Mouse (Mus musculus) ovary, postnatal 14 days (tissue): ENCODE measurements around the gene Nr3c2.

Source experiments
- DNase-seq: peaks from one replicate; pipeline ENCODE4 v3.0.0; 2022; ENCODE audit warnings: low spot score

Gene Nr3c2

DNA sequence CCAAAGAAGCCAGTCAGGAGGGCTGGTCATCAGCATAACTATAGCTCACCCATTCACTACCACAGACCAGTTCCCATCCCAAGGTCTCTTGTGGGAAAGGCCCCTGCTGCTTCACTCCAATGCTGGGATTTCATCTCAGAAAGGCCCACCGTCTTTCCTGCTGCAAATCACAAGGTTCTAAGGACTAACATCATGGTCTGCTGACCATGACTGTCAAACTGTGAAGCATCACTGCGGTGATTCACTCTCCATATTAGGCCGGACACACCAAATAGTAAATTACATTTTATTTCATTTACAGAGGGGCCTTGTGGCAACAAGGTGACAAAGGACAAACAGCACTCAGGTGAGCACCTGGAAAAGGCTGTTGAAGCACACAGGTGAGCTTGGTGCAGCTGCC lies 350.9 kb downstream of the Nr3c2 start:
- DNase-seq, result no peak

DNA sequence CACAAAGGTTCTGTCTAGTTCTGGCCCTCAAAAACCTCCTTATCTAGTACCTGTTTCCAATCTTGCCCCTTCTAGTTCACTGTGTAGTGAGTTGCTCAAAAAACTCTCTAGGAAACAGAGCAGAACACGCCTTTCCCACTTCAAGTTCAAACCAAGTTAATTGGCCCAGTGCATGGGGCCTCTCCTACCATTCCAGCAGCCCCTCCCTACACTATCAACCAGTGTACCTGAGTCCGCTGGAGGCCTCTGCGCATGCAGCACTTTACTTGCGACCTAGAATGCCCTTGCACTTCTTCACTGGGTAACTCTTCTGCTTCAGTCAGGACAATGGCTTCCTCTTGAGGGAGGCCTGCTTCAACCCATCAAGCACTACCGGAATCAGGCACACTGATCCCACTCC lies 351.9 kb downstream of the Nr3c2 start:
- no peak for DNase-seq

DNA sequence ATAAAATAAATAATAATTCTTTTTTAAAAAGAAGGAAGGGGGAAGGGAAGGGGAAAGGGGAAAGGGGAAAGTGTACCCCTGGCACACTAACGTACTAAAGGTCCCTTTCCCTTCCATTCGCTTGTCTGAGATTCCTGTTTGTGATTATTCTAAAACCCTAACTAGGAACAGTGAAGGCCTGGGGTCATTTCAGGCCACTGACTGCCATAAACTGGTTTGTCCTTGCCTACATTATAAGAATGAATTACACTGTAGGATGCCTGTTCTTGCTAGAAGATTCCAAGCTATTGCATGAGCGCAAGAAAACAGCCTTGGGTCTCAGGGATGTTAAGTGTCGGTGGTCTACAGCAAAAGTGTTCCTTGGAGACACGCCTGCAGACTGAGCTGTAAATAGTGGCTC lies 355.2 kb downstream of the Nr3c2 start:
- no peak for DNase-seq

GRCm38 (mm10) chr8:77256450-77257084 lies 357.3 kb downstream of the Nr3c2 start:
- DNase-seq, result no peak

- no peak for DNase-seq
Measured at GRCm38 (mm10) chr8:77257085-77257451, 357.8 kb downstream of the Nr3c2 start.

GRCm38 (mm10) chr8:77261215-77261614 lies 362.0 kb downstream of the Nr3c2 start:
- DNase-seq, result no peak

DNA sequence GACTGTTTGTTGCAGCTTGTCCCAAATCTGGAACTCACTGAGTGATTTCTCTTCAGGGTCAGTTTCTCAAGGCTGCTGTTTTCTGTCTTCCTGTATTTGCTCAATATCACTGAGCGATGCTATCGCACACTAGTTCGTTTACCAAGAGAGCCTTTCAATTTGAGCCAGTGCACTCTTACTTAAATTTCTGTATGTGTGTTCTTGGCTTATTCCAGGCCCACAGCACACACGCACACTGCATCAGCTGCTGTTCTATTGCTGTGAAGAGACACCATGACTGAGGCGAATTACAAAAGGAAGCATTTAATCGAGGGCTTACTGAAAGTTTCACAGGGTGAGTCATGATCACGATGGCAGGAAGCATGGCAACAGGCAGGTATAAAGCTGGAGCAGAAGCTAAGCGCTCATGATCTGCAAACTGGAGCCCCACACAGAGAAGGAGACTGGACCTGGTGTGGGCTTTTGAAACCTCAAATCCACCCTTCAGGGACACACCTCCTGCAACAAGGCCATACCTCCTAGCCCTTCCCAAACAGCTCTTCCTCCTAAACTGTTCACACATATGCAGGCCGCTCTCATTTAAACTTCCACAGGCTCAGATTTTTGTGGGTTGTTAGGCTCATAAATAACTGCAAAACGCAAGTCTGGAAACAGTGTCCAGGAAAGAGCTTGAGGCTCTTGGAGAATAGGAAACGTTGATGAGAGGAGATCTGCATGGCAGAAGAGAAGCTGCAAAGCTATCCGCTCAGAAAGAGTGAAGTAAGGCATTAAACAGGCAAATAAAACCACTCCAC lies 363.2 kb downstream of the Nr3c2 start:
- DNase-seq, result no peak

- DNase-seq, result no peak
Measured at GRCm38 (mm10) chr8:77267941-77268405, 368.7 kb downstream of the Nr3c2 start.

DNA sequence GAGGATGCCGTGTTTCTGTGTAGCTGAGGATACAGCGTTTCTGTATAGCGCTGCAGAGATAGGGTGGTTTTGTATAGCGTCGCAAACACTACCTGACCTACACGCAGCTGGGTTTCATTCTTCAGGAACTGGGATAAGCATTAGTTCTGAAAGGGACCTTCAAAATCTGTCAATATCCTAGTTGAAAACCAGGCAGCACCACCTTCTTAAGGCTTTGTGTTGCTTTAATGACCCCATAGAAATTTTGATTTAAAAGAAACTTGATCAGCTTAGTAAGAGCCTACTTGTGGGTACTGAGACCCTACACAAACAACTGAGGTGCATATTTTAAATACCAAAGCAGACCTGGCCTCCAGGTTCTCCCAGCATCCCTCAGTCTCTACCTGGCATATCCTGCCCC lies 372.9 kb downstream of the Nr3c2 start:
- no peak for DNase-seq

GRCm38 (mm10) chr8:77275571-77275970 lies 376.3 kb downstream of the Nr3c2 start:
- no peak for DNase-seq

- peak; percentile 24 for DNase-seq
Measured at GRCm38 (mm10) chr8:77276827-77277226, 377.6 kb downstream of the Nr3c2 start.

DNA sequence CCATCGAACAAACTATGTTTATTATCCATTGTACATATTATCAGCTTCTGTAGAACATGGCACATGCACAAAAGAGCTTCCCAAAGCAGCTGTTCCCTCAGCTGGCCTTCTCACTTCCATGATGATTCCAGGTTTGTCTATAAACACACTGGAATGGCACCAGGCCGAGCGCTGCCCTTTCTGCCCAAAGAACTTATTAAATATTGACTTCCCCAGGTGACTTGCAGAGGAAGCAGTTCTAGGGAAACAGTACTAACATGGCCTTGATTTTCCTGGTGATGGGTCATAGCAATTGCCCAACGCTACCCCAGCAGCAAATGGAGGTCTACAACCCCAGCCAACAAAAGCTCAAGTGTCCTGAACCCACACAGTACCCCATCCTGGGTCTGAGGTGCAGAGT lies 379.0 kb downstream of the Nr3c2 start:
- DNase-seq, result no peak

DNA sequence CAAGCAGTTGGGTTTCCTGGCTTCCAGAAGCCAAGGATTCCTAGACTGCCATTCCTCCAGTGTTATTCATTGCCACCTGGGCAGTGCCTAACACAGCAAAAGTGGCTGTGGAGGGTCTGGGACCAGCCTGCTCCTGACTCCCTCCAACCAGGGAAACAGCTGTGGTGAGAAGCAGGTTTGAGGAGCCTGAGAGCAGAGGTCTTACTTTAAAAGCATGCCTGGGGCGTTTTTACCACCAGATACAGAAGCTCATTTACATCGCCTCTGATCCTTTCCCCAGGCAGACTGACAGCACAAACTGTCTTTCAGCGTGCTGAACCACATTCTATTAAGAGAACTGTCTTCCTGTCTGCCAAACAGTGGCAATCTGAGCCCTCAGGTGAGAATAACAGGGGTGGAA lies 380.7 kb downstream of the Nr3c2 start:
- DNase-seq, result no peak

GRCm38 (mm10) chr8:77282605-77283236 lies 383.5 kb downstream of the Nr3c2 start:
- no peak for DNase-seq

GRCm38 (mm10) chr8:77284473-77284872 lies 385.2 kb downstream of the Nr3c2 start:
- no peak for DNase-seq

DNA sequence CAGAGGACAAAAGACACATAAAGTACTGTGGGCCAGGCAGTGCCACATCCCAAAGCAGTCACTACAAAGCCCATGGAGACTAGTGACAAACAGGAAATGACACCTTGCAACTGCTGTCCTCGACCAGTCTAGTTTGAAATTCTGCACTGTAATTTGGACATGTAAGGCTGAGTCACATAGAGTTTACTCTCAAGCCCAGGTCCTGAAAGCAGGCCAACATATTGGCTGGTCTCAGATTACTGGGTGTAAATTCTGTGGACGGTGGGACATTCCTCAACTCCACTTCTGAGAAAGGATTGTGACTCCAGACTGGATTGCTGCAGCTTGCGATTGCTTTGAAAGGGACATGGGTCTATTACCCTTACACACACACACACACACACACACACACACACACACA lies 388.8 kb downstream of the Nr3c2 start:
- no peak for DNase-seq

GRCm38 (mm10) chr8:77288492-77288891 lies 389.2 kb downstream of the Nr3c2 start:
- DNase-seq, result no peak

DNA sequence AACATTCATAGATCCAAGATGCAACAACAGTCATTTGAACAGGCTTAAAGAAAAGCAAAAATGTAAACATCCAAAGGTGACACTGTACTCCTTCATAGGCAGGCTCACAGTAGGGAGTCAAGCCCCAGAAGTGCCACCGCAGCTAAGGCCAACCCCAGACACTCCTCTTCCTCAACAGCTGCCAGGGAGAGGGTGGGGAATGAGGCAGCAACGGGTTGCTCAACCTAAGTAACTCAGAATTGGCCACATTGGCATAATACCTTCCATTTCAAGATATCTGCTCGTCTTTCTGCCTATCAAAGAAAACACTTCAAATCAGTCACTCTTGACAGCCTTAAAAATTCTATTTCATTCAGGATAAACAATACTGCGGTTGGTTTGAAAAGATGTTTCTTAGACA lies 392.9 kb downstream of the Nr3c2 start:
- DNase-seq, result no peak

DNA sequence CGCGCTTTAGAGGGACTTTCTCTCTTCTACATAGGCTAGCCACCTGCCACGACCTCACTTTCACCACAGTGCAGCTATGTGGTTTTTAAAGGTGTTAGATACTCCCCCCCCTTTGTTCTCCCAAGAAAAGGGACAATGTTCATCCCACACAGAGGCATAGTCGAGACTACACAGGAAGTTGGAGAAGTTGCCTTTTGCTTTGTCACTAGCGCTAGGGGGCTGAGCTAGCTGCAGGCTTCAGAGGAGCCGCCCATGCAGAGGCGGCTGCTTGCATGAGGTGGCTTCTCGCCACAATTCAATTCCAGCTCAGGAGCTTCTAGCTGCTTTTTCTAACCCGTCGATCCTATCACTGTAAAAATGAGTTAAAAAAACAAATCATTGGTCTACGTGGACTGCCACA lies 393.4 kb downstream of the Nr3c2 start:
- DNase-seq, result no peak

DNA sequence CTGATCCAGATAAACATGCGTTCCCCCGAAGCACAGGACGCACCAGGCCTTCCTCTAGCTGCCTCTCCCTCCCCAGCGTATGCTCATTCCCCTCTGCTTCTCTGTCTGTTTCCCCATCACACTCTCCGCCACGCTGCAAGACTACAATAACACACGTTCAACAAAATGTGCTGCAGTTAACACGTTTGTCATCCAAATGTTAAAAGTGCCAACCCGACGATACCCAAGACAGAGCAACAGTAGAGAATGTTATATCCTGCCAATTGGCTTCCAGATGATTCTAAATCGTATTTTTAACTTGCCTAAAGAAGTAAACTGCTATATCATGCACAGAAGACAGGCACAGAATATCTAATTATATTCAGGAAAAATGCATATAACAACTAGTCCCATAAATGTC lies 395.4 kb downstream of the Nr3c2 start:
- no peak for DNase-seq
